Mouse (Mus musculus) cerebellum, adult 2 months (tissue): ENCODE measurements at regions not wholly inside any gene's neighbourhood (a gene's known extent, or its start where the extent isn't known, plus 50 kb on each side); places are given as distances from the start of the nearest gene placed in this dataset.

Experiments used
- DNase-seq, 2 experiments: peaks; one replicate each; pipeline ENCODE4 v3.0.0; 2021
- H3K27ac ChIP-seq: fragments of 200-500 bp; 2 replicates; pipeline ENCODE4 v1.5.1; 2012; ENCODE audit warnings: low read length, control low read depth, inconsistent platforms; ENCODE audit not compliant: insufficient read depth
- H3K27me3 ChIP-seq: fragments of 200-500 bp; 2 replicates; pipeline ENCODE4 v1.6.1; 2012; ENCODE audit warnings: inconsistent platforms, mild to moderate bottlenecking, low read length, moderate library complexity; ENCODE audit not compliant: control insufficient read depth, insufficient read depth
- H3K4me1 ChIP-seq: fragments of 200-500 bp; 2 replicates; pipeline ENCODE4 v1.6.1; 2011; ENCODE audit warnings: low read length; ENCODE audit not compliant: control insufficient read depth, insufficient read depth
- H3K4me3 ChIP-seq: fragments of 200-500 bp; replicated peaks from 2 replicates; pipeline ENCODE3; 2011; ENCODE audit warnings: mild to moderate bottlenecking, low read depth, low read length, control low read depth; ENCODE audit not compliant: insufficient read depth
- CTCF ChIP-seq: fragments of 200-500 bp; IDR thresholded peaks from 2 replicates; pipeline ENCODE4 v1.5.1; 2011; ENCODE audit warnings: low read depth, mild to moderate bottlenecking, control low read depth, low read length, moderate library complexity, borderline replicate concordance; ENCODE audit not compliant: insufficient read depth
- POLR2A ChIP-seq: fragments of 200-500 bp; IDR thresholded peaks from 2 replicates; pipeline ENCODE4 v1.6.1; 2011; ENCODE audit warnings: low read length, control low read depth, borderline replicate concordance; ENCODE audit not compliant: insufficient read depth
- WGBS: fragments of 180-500 bp; shearing (Covaris S2); methylation state at CpG from one replicate; pipeline ENCODE4 v1.1.7; 2018; 5-methylcytosine and 5-hydroxymethylcytosine counted together

DNA sequence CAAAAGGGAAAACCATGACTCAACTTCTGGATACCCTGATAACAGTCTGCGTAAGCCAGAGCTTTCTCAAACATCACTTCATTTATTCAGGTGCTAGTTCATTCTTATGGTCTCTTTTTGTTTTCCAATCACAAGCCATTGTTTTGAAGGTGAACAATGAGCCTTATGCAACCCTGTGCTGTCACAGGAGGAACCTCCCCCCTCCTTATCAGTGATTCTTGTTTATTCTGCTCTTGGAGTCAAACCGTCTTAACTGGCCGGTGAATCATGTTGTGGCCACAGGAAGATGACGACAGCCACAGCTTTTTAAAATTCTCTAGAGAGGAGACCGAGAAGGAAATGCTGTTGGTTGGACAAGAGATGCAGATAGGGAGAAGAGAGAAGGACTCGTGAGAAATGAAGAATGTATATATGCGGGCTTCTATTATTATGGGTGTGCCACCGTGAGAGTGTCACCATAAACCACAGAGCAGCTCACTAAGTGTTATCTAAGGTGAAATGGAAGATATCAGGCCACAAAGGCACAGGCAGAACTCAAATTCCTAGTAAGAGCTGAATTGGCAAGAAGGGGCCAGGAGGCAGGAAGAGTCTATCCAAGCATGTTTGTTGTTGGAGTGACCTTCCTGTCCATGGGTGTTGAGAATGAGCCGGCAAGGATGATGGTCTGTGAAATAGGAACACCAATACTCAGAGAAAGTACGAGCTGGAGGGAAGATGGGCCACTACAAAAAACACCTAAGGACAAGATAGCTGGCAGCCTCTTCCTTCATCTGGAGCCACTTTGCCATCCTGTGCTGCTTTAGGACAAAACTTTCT lies 151.8 kb downstream of the Kdr start:
- no peaks in the 10 kb centered on the region for H3K4me1 ChIP-seq
- H3K27me3 ChIP-seq = no peaks in the 10 kb centered on the region; the same call in 1 of the 2 replicates
- WGBS = 80% methylated on average over 10 of the region's 10 CpGs
- no peak for DNase-seq
- TF ChIP-seq CTCF (no peak), POLR2A (no peak)
- no peak overlapping the region for H3K4me3 ChIP-seq
- H3K27ac ChIP-seq = no peak overlapping the region

GRCm38 (mm10) chr5:75825576-75825975 lies 152.7 kb downstream of the Kdr start:
- DNase-seq = no peak
- no peaks in the 10 kb centered on the region for H3K4me1 ChIP-seq
- no peak overlapping the region for H3K4me3 ChIP-seq
- no peaks in the 10 kb centered on the region; the same call in 1 of the 2 replicates for H3K27me3 ChIP-seq
- H3K27ac ChIP-seq = no peak overlapping the region
- 22% methylated on average over 5 of the region's 5 CpGs for WGBS
- no peak for TF ChIP-seq CTCF
- TF ChIP-seq POLR2A = no peak

DNA sequence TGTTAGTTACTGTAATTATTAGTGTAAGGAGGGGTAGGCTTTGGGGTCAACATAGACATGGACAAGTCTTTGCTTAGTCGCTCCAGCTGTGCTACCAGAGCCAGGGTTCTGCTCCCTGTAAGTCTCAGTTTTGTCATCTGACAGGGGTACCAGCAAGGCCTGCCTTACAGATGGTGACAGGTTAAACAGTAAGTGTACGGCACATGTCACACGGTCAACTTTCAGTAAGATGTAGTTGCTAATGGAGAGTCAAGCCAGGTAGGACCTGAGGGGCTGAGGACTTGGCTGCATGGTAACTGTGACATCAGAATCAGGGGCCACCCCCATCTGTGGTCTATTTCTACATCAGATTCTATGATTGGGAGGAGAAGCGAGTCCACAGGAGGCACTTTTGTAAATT lies 153.6 kb downstream of the Kdr start:
- no peak for TF ChIP-seq POLR2A
- Histone ChIP-seq H3K4me3 (no peak overlapping the region), H3K27ac (no peak overlapping the region), H3K27me3 (no peaks in the 10 kb centered on the region; the same call in 1 of the 2 replicates), H3K4me1 (no peaks in the 10 kb centered on the region)
- no peak for DNase-seq
- WGBS = 95% methylated on average over 4 of the region's 4 CpGs

- no peak for DNase-seq
- Histone ChIP-seq H3K27ac (no peak overlapping the region), H3K4me3 (no peak overlapping the region), H3K4me1 (no peaks in the 10 kb centered on the region), H3K27me3 (no peaks in the 10 kb centered on the region; the same call in 1 of the 2 replicates)
- no peak for TF ChIP-seq CTCF
- TF ChIP-seq POLR2A = no peak
- 92% methylated on average over 3 of the region's 3 CpGs for WGBS
Measured at GRCm38 (mm10) chr5:75823646-75824045, 154.6 kb downstream of the Kdr start.

DNA sequence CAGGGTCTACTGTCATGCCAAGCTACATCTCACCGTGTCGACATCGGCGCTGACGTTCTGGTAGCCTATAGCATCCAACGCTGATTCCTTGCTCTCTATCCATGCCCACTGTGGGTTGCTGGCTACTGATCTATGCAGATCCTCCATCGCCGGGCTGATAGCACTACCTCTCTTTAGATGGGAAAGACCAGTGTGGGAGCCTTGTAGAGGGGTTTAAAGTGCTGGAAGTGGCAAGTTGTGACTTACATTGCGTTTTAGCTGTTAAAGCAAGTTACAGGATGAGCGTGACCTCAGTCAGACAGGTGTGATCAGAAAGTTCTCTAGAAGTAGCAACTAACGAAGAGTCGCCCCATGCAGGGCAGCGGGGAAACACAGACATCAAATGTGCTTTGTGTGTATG lies 160.9 kb downstream of the Kdr start:
- TF ChIP-seq CTCF = no peak
- no peaks in the 10 kb centered on the region for H3K27me3 ChIP-seq
- WGBS = 96% methylated on average over 13 of the region's 13 CpGs

DNA sequence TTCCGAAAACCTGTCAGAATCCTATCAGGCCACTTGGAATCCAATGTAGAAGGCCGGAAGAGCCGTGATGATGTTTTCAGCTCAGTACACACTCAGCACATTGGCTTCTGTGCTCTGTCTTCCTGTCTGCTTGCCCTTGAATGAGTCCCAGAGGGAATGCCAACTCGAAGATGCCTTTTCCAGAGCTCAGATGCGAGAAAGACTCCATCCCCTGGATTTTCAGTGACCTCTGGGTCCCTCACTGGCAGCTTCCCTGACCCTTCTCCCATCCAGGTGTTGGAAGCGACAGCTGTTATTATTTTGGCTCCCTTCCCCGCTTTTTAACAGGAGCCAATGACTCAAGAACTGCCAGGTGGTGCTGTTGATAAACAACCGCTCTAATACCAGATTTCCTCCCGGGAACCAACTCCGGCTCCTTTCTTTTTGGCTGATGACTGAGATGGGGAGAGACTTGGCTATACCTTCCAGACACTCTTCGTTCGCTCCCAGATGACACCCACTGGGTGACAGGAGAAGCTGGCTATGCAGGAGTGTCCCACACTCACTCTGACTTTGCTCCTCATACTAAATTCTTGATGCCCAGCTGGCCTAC lies 163.8 kb downstream of the Kdr start:
- TF ChIP-seq CTCF (no peak), POLR2A (no peak)
- no peak overlapping the region for H3K27ac ChIP-seq
- H3K27me3 ChIP-seq = no peaks in the 10 kb centered on the region
- no peak for DNase-seq
- H3K4me1 ChIP-seq = no peaks in the 10 kb centered on the region
- H3K4me3 ChIP-seq = no peak overlapping the region
- 17% methylated on average over 12 of the region's 12 CpGs for WGBS

More for the DNA sequence above, 160.9 kb downstream of the Kdr start:
- no peak for DNase-seq
- Histone ChIP-seq H3K4me1 (no peaks in the 10 kb centered on the region), H3K27ac (no peak overlapping the region), H3K4me3 (no peak overlapping the region)

DNA sequence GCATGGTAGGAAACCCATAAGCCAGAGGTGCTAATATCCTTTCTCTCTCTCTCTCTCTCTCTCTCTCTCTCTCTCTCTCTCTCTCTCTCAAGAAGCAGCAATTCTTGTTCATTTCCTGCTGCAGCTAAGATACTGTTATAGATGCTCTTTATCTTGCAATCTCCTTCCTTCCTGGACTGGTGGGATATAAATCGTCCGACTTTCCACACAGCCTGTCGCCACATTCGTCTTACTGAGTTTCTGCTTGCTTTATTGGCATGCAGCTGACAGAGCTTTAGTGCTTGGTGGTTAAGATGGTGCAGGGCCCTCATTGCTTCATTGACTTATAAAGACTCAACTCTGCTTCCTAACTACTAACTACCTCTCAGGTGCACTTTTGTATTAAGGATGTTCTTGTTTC lies 165.6 kb downstream of the Kdr start:
- Histone ChIP-seq H3K4me3 (no peak overlapping the region), H3K27ac (no peak overlapping the region), H3K4me1 (no peaks in the 10 kb centered on the region), H3K27me3 (no peaks in the 10 kb centered on the region)
- TF ChIP-seq POLR2A (no peak), CTCF (no peak)
- no peak for DNase-seq
- 85% methylated on average over 4 of the region's 4 CpGs for WGBS
